Mouse (Mus musculus) heart, embryonic 11.5 days (tissue): ENCODE data around the gene Eftud2. TPM values are rescaled to one million over a fixed set of nuclear protein-coding genes. Genes with fewer than 3 reads are reported as not detected.
A peak's percentile ranks its signal among the peaks of the same experiment; 100 is the strongest.

Experiments
- ATAC-seq: fragments of 200-750 bp; cut with Nextera tagmentation; replicated peaks from 2 replicates; pipeline ENCODE4 v1.8.0; 2017; ENCODE audit warnings: moderate library complexity; ENCODE audit not compliant: insufficient number of reproducible peaks, low FRiP score, low TSS enrichment
- H3K27ac ChIP-seq: fragments of 300-500 bp; sonication (generic); 2 replicates; pipeline ENCODE4 v1.5.1; 2014; ENCODE audit warnings: mild to moderate bottlenecking, low read depth, low read length
- H3K27me3 ChIP-seq: fragments of 300-500 bp; sonication (generic); 2 replicates; pipeline ENCODE4 v1.6.1; 2014; ENCODE audit warnings: mild to moderate bottlenecking, low read length, mixed read lengths; ENCODE audit not compliant: control insufficient read depth, insufficient read depth
- H3K36me3 ChIP-seq: fragments of 300-500 bp; sonication (generic); 2 replicates; pipeline ENCODE4 v1.6.1; 2014; ENCODE audit warnings: mild to moderate bottlenecking, low read length, moderate library complexity, mixed read lengths; ENCODE audit not compliant: control insufficient read depth, insufficient read depth
- H3K4me1 ChIP-seq: fragments of 300-500 bp; sonication (generic); 2 replicates; pipeline ENCODE4 v1.6.1; 2014; ENCODE audit warnings: low read length; ENCODE audit not compliant: control insufficient read depth, insufficient read depth
- H3K4me2 ChIP-seq: fragments of 300-500 bp; sonication (generic); 2 replicates; pipeline ENCODE4 v1.6.1; 2014; ENCODE audit warnings: mild to moderate bottlenecking, moderate library complexity
- H3K4me3 ChIP-seq: fragments of 300-500 bp; sonication (generic); 2 replicates; pipeline ENCODE4 v1.5.1; 2014; ENCODE audit warnings: low read depth, low read length
- H3K9ac ChIP-seq: fragments of 300-500 bp; sonication (generic); 2 replicates; pipeline ENCODE4 v1.6.1; 2014; ENCODE audit warnings: mild to moderate bottlenecking, low read depth, low read length, moderate library complexity
- H3K9me3 ChIP-seq: fragments of 300-500 bp; sonication (generic); replicated peaks from 2 replicates; pipeline ENCODE4 v1.6.1; 2016; ENCODE audit warnings: low read length; ENCODE audit not compliant: control insufficient read depth
- WGBS: fragments of 180-500 bp; shearing (Covaris S2); extraction: QIAGEN DNeasy Blood & Tissue Kit; methylation state at CpG from one replicate; pipeline ENCODE4 v1.1.7; 2014; ENCODE audit not compliant: insufficient replicate concordance; 5-methylcytosine and 5-hydroxymethylcytosine counted together
- polyA plus RNA-seq: library from polyadenylated mRNA; unstranded; fragments of >200 nt; fragmentation: Nextera tagmentation; extraction: Ambion mirVana; gene quantifications from 2 replicates; pipeline ENCODE4 v1.2.1, GENCODE M21; 2014

Gene Eftud2
- polyA plus RNA-seq, 1 experiment from 2014 or later = 136 TPM

- peaks cover 40% of the 10 kb centered on the region for H3K4me1 ChIP-seq
- WGBS = 35% methylated on average over 14 of the region's 14 CpGs
- no peaks in the 10 kb centered on the region for H3K27me3 ChIP-seq
- ATAC-seq = no peak
- no peaks in the 10 kb centered on the region for H3K9me3 ChIP-seq
- H3K27ac ChIP-seq = peak overlapping the region; percentile 73
- H3K4me2 ChIP-seq = peak overlapping the region; percentile 20
- 0 out of 2 replicates have a peak, but pooled peaks cover 2% of the 10 kb centered on the region for H3K36me3 ChIP-seq
- peak overlapping the region; percentile 47 for H3K9ac ChIP-seq
- no peak overlapping the region for H3K4me3 ChIP-seq
These were observed 88.9 kb downstream of the Eftud2 start for GRCm38 (mm10) chr11:102791682-102792445.

Other genes starting within 250 kb of the Eftud2 start
- 0.96 and 1.1 TPM in 2 replicates for gene Meioc, start 217.3 kb downstream of the Eftud2 start, polyA plus RNA-seq
- gene Ccdc43, start 183.2 kb downstream of the Eftud2 start, polyA plus RNA-seq = 39.5 and 41.8 TPM in 2 replicates
- 5.4 and 6.7 TPM in 2 replicates for gene Adam11, start 119.5 kb downstream of the Eftud2 start, polyA plus RNA-seq
- 56.6 and 59.7 TPM in 2 replicates for gene Gjc1, start 61.3 kb downstream of the Eftud2 start, polyA plus RNA-seq
- not detected in 2 replicates for gene Higd1b, start 45.1 kb downstream of the Eftud2 start, polyA plus RNA-seq
- gene Ccdc103, start 219 bp upstream of the Eftud2 start, polyA plus RNA-seq = 0.42 and 0.56 TPM in 2 replicates
- gene Fam187a, start 4.2 kb upstream of the Eftud2 start, polyA plus RNA-seq = not detected in 2 replicates
- 0.18 and 0.20 TPM in 2 replicates for gene Gfap, start 19.9 kb upstream of the Eftud2 start, polyA plus RNA-seq
- 5.6 and 5.9 TPM in 2 replicates for gene Kif18b, start 44.1 kb upstream of the Eftud2 start, polyA plus RNA-seq
- gene C1ql1, start 65.7 kb upstream of the Eftud2 start, polyA plus RNA-seq = 0.76 and 1.0 TPM in 2 replicates
- gene Nmt1, start 147.2 kb upstream of the Eftud2 start, polyA plus RNA-seq = 49.4 and 53.4 TPM in 2 replicates
- gene Dcakd, start 147.3 kb upstream of the Eftud2 start, polyA plus RNA-seq = 135 and 141 TPM in 2 replicates
- gene Plcd3, start 220.7 kb upstream of the Eftud2 start, polyA plus RNA-seq = 3.0 and 3.5 TPM in 2 replicates
- gene Acbd4, start 220.7 kb upstream of the Eftud2 start, polyA plus RNA-seq = 11.2 and 11.8 TPM in 2 replicates
- 4.2 and 4.4 TPM in 2 replicates for gene Hexim1, start 235.2 kb upstream of the Eftud2 start, polyA plus RNA-seq